Mouse (Mus musculus) embryonic facial prominence, embryonic 11.5 days (tissue): ENCODE data around the gene Lpin3. TPM values are rescaled to one million over a fixed set of nuclear protein-coding genes. Genes with fewer than 3 reads are reported as not detected.

Experiments used
- ATAC-seq: fragments of 200-750 bp; cut with Nextera tagmentation; replicated peaks from 2 replicates; pipeline ENCODE4 v1.8.0; 2017; ENCODE audit warnings: low read depth; ENCODE audit not compliant: insufficient number of reproducible peaks, low FRiP score, low TSS enrichment
- DNase-seq: peaks from one replicate; pipeline ENCODE4 v3.0.0-alpha.2; 2015; ENCODE audit warnings: low spot score
- H3K27ac ChIP-seq: fragments of 300-500 bp; sonication (generic); replicated peaks from 2 replicates; pipeline ENCODE4 v1.5.1; 2014; ENCODE audit warnings: mild to moderate bottlenecking, low read depth, low read length, control low read depth
- H3K27me3 ChIP-seq: fragments of 300-500 bp; sonication (generic); 2 replicates; pipeline ENCODE4 v1.6.1; 2014; ENCODE audit warnings: mild to moderate bottlenecking, low read length, moderate library complexity, mixed read lengths; ENCODE audit not compliant: control insufficient read depth, insufficient read depth
- H3K36me3 ChIP-seq: fragments of 300-500 bp; sonication (generic); replicated peaks from 2 replicates; pipeline ENCODE4 v1.6.1; 2014; ENCODE audit warnings: low read depth, mild to moderate bottlenecking, low read length, moderate library complexity, mixed read lengths; ENCODE audit not compliant: control insufficient read depth, insufficient read depth
- H3K4me1 ChIP-seq: fragments of 300-500 bp; sonication (generic); 2 replicates; pipeline ENCODE4 v1.6.1; 2014; ENCODE audit warnings: low read length, mixed read lengths; ENCODE audit not compliant: control insufficient read depth, insufficient read depth
- H3K4me2 ChIP-seq: fragments of 300-500 bp; sonication (generic); 2 replicates; pipeline ENCODE4 v1.6.1; 2014; ENCODE audit warnings: low read depth, mild to moderate bottlenecking, control low read depth, low read length, moderate library complexity
- H3K4me3 ChIP-seq: fragments of 300-500 bp; sonication (generic); 2 replicates; pipeline ENCODE4 v1.5.1; 2014; ENCODE audit warnings: low read depth, low read length, control low read depth
- H3K9ac ChIP-seq: fragments of 300-500 bp; sonication (generic); replicated peaks from 2 replicates; pipeline ENCODE4 v1.6.1; 2014; ENCODE audit warnings: mild to moderate bottlenecking, control low read depth, low read length
- H3K9me3 ChIP-seq: fragments of 300-500 bp; sonication (generic); replicated peaks from 2 replicates; pipeline ENCODE4 v1.6.1; 2016; ENCODE audit warnings: mild to moderate bottlenecking, low read length, inconsistent platforms, mixed read lengths; ENCODE audit not compliant: control insufficient read depth
- WGBS: fragments of 180-500 bp; shearing (Covaris S2); extraction: QIAGEN DNeasy Blood & Tissue Kit; methylation state at CpG from one replicate; pipeline ENCODE4 v1.1.7; 2014; 5-methylcytosine and 5-hydroxymethylcytosine counted together
- polyA plus RNA-seq: library from polyadenylated mRNA; unstranded; fragments of >200 nt; fragmentation: Nextera tagmentation; extraction: Ambion mirVana; gene quantifications from 2 replicates; pipeline ENCODE4 v1.2.1, GENCODE M21; 2014

Lpin3 gene
- polyA plus RNA-seq, 1 experiment from 2014 or later, result 0.50 TPM

- ATAC-seq (no peak), DNase-seq (no peak)
- Histone ChIP-seq H3K4me3 (no peak overlapping the region), H3K27me3 (peaks cover 3% of the 10 kb centered on the region; the same call in 1 of the 2 replicates), H3K36me3 (no peaks in the 10 kb centered on the region), H3K4me1 (no peaks in the 10 kb centered on the region), H3K9me3 (no peaks in the 10 kb centered on the region), H3K27ac (no peak overlapping the region), H3K4me2 (no peak overlapping the region), H3K9ac (no peak overlapping the region)
- WGBS, result 84% methylated on average over 5 of the region's 5 CpGs
Observed at GRCm38 (mm10) chr2:160891045-160891444, 10.6 kb downstream of the Lpin3 start.

- no peak for DNase-seq
- Histone ChIP-seq H3K4me1 (no peaks in the 10 kb centered on the region), H3K4me2 (no peak overlapping the region), H3K27ac (no peak overlapping the region), H3K9ac (no peak overlapping the region), H3K4me3 (no peak overlapping the region), H3K9me3 (no peaks in the 10 kb centered on the region), H3K27me3 (peaks cover 3% of the 10 kb centered on the region; the same call in 1 of the 2 replicates), H3K36me3 (no peaks in the 10 kb centered on the region)
- 79% methylated on average over 9 of the region's 9 CpGs for WGBS
- ATAC-seq, result no peak
Observed at GRCm38 (mm10) chr2:160891697-160892096, 11.2 kb downstream of the Lpin3 start.

- Histone ChIP-seq H3K27me3 (no peaks in the 10 kb centered on the region), H3K4me2 (no peak overlapping the region), H3K9ac (no peak overlapping the region), H3K9me3 (no peaks in the 10 kb centered on the region), H3K4me1 (no peaks in the 10 kb centered on the region), H3K36me3 (no peaks in the 10 kb centered on the region), H3K27ac (no peak overlapping the region), H3K4me3 (no peak overlapping the region)
- ATAC-seq, result no peak
- 80% methylated on average over 7 of the region's 7 CpGs for WGBS
- DNase-seq, result no peak
Observed at GRCm38 (mm10) chr2:160901656-160902412, 21.4 kb downstream of the Lpin3 start.

DNA sequence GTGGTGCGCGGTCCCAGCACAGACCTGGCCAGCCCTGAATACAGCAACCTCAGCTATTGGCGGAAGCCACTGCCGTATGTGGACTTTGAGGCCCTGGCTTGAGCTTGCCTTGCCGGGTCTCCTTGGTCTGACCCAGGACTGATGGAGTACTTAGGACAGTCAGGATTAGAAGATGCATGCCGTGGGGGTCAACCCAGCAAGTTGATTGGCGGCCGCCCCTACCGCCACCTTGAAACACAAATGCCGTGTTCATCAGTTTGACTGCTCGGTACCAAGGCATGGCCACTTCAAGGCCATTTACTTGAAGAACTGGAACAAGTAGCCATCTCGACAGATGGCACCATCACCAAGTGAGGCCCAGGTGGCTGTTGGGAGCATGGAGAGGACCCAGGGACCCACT, 24.8 kb downstream of the Lpin3 start:
- DNase-seq (no peak), ATAC-seq (no peak)
- H3K9ac ChIP-seq, result no peak overlapping the region
- no peak overlapping the region for H3K4me3 ChIP-seq
- no peaks in the 10 kb centered on the region for H3K4me1 ChIP-seq
- H3K36me3 ChIP-seq, result no peaks in the 10 kb centered on the region
- WGBS, result 93% methylated on average over 12 of the region's 12 CpGs
- no peak overlapping the region for H3K4me2 ChIP-seq
- no peaks in the 10 kb centered on the region for H3K9me3 ChIP-seq
- peaks cover 4% of the 10 kb centered on the region for H3K27me3 ChIP-seq
- no peak overlapping the region for H3K27ac ChIP-seq

DNA sequence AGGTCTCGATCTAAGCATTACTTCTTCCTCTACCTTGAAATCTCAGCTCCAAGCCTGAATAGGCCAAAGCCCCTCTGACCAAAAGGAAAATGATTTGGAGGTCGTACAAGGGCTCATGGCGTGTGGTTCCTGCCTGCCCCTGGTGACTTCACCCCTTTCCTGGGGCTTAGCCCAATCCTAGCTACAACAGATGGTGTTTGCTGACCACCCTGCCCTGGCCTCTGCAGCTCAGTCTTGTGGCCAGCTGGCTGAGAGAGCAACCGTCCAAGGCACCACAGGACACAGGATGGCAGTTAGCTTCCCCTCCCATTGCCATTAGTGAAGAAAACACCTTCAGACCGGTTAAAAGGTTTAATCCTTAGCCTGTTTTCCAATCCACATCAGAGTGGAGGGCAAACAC, 25.6 kb downstream of the Lpin3 start:
- DNase-seq (no peak), ATAC-seq (no peak)
- 76% methylated on average over 5 of the region's 5 CpGs for WGBS
- Histone ChIP-seq H3K27me3 (peaks cover 8% of the 10 kb centered on the region), H3K27ac (no peak overlapping the region), H3K4me3 (no peak overlapping the region), H3K9ac (no peak overlapping the region), H3K4me1 (no peaks in the 10 kb centered on the region), H3K9me3 (no peaks in the 10 kb centered on the region), H3K4me2 (no peak overlapping the region), H3K36me3 (no peaks in the 10 kb centered on the region)

GRCm38 (mm10) chr2:160908607-160909006, 28.1 kb downstream of the Lpin3 start:
- H3K4me3 ChIP-seq, result no peak overlapping the region
- H3K36me3 ChIP-seq, result no peaks in the 10 kb centered on the region
- H3K27ac ChIP-seq, result no peak overlapping the region
- ATAC-seq, result no peak
- H3K27me3 ChIP-seq, result peaks cover 19% of the 10 kb centered on the region
- 64% methylated on average over 18 of the region's 18 CpGs for WGBS
- H3K4me1 ChIP-seq, result no peaks in the 10 kb centered on the region
- H3K9me3 ChIP-seq, result no peaks in the 10 kb centered on the region
- H3K9ac ChIP-seq, result no peak overlapping the region
- no peak for DNase-seq
- no peak overlapping the region for H3K4me2 ChIP-seq

DNA sequence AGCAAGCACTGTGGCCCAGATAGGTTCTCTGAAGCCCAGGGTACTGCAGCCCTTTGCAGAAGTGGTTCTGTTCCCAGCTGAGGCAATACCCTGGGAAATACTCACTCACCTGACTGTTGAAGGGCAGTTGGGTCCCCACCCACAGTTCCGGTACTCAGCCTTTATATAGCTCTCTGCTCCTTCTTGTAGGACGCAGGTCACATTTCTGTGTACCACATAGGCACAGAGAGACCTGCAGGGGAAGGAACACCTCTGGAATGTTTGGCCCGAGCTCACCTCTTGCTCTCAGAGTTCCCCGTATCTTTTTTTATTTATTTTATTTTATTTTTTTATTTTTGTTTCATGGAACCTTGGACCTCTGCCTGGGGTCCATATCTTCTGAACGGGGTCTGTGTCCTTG, 30.2 kb downstream of the Lpin3 start:
- Histone ChIP-seq H3K36me3 (no peaks in the 10 kb centered on the region), H3K9me3 (no peaks in the 10 kb centered on the region), H3K27ac (no peak overlapping the region), H3K9ac (no peak overlapping the region), H3K4me1 (peaks cover 2% of the 10 kb centered on the region; the same call in 1 of the 2 replicates), H3K4me2 (no peak overlapping the region), H3K27me3 (peaks cover 19% of the 10 kb centered on the region), H3K4me3 (no peak overlapping the region)
- 89% methylated on average over 5 of the region's 5 CpGs for WGBS
- no peak for DNase-seq
- ATAC-seq, result no peak

DNA sequence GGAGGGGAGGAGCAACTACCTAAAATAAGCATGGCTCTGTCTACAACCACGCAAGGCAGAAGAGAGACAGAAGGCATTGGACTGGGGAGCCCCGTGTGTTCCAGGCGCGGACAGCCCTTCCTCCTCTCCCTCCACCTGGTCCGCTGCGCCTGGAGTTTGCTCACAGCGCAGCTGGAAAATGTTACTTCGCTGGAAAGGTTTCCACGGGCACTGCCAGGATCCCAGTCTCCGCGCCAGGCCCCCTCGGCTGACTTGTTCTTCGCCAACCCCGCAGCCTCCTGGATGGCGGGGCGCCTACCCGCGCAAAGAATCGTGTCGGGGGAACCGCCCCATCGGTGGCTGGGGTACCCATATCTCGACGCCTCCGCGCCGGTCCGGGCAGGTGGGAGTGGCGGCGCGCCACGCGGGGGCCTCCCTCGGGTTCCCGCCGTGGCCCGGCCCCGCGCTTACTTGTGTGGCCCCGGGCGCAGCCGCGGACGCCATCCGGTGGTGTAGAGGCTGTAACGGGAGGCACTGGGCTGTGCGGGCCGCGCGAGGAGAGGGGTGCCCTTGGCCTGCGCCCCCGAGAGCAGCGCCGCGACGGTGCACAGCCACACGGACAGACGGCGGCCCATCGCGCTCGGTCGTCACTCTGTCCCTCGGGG, 31.2 kb downstream of the Lpin3 start:
- Histone ChIP-seq H3K9me3 (no peaks in the 10 kb centered on the region), H3K4me2 (peak overlapping the region; percentile 93), H3K4me1 (peaks cover 3% of the 10 kb centered on the region; the same call in 1 of the 2 replicates), H3K4me3 (peak overlapping the region; percentile 56), H3K9ac (peak overlapping the region; percentile 73), H3K36me3 (no peaks in the 10 kb centered on the region), H3K27ac (no peak overlapping the region), H3K27me3 (peaks cover 19% of the 10 kb centered on the region)
- 1% methylated on average over 64 of the region's 64 CpGs for WGBS
- ATAC-seq (peak; percentile 53), DNase-seq (peak; percentile 61)
